Mouse (Mus musculus) cerebellum, adult 2 months (tissue): ENCODE measurements at regions not wholly inside any gene's neighbourhood (a gene's known extent, or its start where the extent isn't known, plus 50 kb on each side); places are given as distances from the start of the nearest gene placed in this dataset.

Source experiments
- DNase-seq, 2 experiments: peaks; one replicate each; pipeline ENCODE4 v3.0.0; 2021
- H3K27ac ChIP-seq: fragments of 200-500 bp; 2 replicates; pipeline ENCODE4 v1.5.1; 2012; ENCODE audit warnings: low read length, control low read depth, inconsistent platforms; ENCODE audit not compliant: insufficient read depth
- H3K27me3 ChIP-seq: fragments of 200-500 bp; 2 replicates; pipeline ENCODE4 v1.6.1; 2012; ENCODE audit warnings: inconsistent platforms, mild to moderate bottlenecking, low read length, moderate library complexity; ENCODE audit not compliant: control insufficient read depth, insufficient read depth
- H3K4me1 ChIP-seq: fragments of 200-500 bp; 2 replicates; pipeline ENCODE4 v1.6.1; 2011; ENCODE audit warnings: low read length; ENCODE audit not compliant: control insufficient read depth, insufficient read depth
- H3K4me3 ChIP-seq: fragments of 200-500 bp; replicated peaks from 2 replicates; pipeline ENCODE3; 2011; ENCODE audit warnings: mild to moderate bottlenecking, low read depth, low read length, control low read depth; ENCODE audit not compliant: insufficient read depth
- CTCF ChIP-seq: fragments of 200-500 bp; IDR thresholded peaks from 2 replicates; pipeline ENCODE4 v1.5.1; 2011; ENCODE audit warnings: low read depth, mild to moderate bottlenecking, control low read depth, low read length, moderate library complexity, borderline replicate concordance; ENCODE audit not compliant: insufficient read depth
- POLR2A ChIP-seq: fragments of 200-500 bp; IDR thresholded peaks from 2 replicates; pipeline ENCODE4 v1.6.1; 2011; ENCODE audit warnings: low read length, control low read depth, borderline replicate concordance; ENCODE audit not compliant: insufficient read depth
- WGBS: fragments of 180-500 bp; shearing (Covaris S2); methylation state at CpG from one replicate; pipeline ENCODE4 v1.1.7; 2018; 5-methylcytosine and 5-hydroxymethylcytosine counted together

- no peaks in the 10 kb centered on the region for H3K27me3 ChIP-seq
- no peaks in the 10 kb centered on the region for H3K4me1 ChIP-seq
- no peak overlapping the region for H3K27ac ChIP-seq
- no peak overlapping the region for H3K4me3 ChIP-seq
- no peak for TF ChIP-seq CTCF
- TF ChIP-seq POLR2A: no peak
- no peak for DNase-seq
- WGBS: 45% methylated on average over 6 of the region's 6 CpGs
Observed at GRCm38 (mm10) chr3:137801402-137802020, 62.8 kb upstream of the H2afz start.

GRCm38 (mm10) chr3:137807423-137807822, 56.9 kb upstream of the H2afz start:
- WGBS: 57% methylated on average over 1 of the region's 1 CpGs
- no peak for DNase-seq
- TF ChIP-seq POLR2A: no peak
- no peak for TF ChIP-seq CTCF
- no peaks in the 10 kb centered on the region for H3K4me1 ChIP-seq
- no peak overlapping the region for H3K4me3 ChIP-seq
- no peak overlapping the region for H3K27ac ChIP-seq
- no peaks in the 10 kb centered on the region for H3K27me3 ChIP-seq

GRCm38 (mm10) chr3:137807913-137808684, 56.2 kb upstream of the H2afz start:
- no peak for TF ChIP-seq CTCF
- no peak for TF ChIP-seq POLR2A
- DNase-seq: no peak
- 89% methylated on average over 5 of the region's 5 CpGs for WGBS

GRCm38 (mm10) chr3:137810123-137810522, 54.2 kb upstream of the H2afz start:
- no peak for DNase-seq
- no peaks in the 10 kb centered on the region for H3K4me1 ChIP-seq
- TF ChIP-seq CTCF: no peak
- TF ChIP-seq POLR2A: no peak
- H3K27me3 ChIP-seq: no peaks in the 10 kb centered on the region
- no peak overlapping the region for H3K4me3 ChIP-seq
- H3K27ac ChIP-seq: no peak overlapping the region
- 90% methylated on average over 3 of the region's 3 CpGs for WGBS

More at GRCm38 (mm10) chr3:137807913-137808684, 56.2 kb upstream of the H2afz start:
- H3K4me3 ChIP-seq: no peak overlapping the region
- H3K27me3 ChIP-seq: no peaks in the 10 kb centered on the region
- H3K4me1 ChIP-seq: no peaks in the 10 kb centered on the region
- no peak overlapping the region for H3K27ac ChIP-seq
